Mouse (Mus musculus) embryonic fibroblast, embryonic 13.5 days (primary cell): ENCODE measurements around the gene Dnm3.

Experiments
- CTCF ChIP-seq: IDR thresholded peaks from 2 replicates; pipeline ENCODE4 v1.5.1; 2011; ENCODE audit warnings: mild to moderate bottlenecking, control low read depth, low read length, moderate library complexity, borderline replicate concordance; ENCODE audit not compliant: insufficient read depth
- POLR2A ChIP-seq: IDR thresholded peaks from 2 replicates; pipeline ENCODE4 v1.6.1; 2011; ENCODE audit warnings: low read depth, mild to moderate bottlenecking, control low read depth, low read length, moderate library complexity

DNA sequence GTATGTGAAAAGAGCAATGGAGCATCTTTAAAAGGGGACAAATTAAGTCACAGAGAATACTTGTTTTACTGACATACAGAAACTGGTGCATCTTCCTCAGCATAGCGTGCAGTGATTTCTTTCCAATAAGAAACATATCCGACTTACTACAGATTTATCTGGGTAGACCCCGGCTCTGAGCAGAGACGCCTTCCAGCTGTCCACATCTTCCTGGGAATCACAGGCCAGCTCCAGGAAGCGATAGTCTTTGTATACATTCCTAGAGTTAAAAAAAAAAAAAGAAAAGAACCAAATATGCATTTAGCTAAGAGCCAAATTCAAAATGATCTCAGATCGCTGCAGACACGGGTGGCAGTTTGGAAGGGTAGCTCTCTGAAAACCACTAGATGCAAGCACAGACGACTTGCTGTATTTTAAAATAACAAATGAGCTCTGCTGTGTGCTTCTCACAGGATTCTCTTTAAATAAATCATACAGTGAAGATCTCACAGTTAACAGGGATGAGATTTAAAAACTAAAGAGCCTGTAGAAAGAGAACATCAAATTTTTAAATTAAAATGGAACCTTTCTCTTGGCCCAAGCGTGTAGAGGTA lies 393.9 kb downstream of the Dnm3 start:
- TF ChIP-seq CTCF (no peak), POLR2A (peak; percentile 19; the same call in 1 of the 2 replicates)
